Mouse (Mus musculus) heart, adult 2 months (tissue): Measurements from ENCODE around the gene Ticam1.

Experiments
- CTCF ChIP-seq: fragments of 200-600 bp; IDR thresholded peaks from 2 replicates; pipeline ENCODE4 v1.8.1; 2022; ENCODE audit warnings: antibody characterized with exemption, mild to moderate bottlenecking, moderate library complexity
- EP300 ChIP-seq: fragments of 200-500 bp; IDR thresholded peaks from 2 replicates; pipeline ENCODE4 v1.6.1; 2011; ENCODE audit warnings: low read depth, low read length, control low read depth; ENCODE audit not compliant: insufficient read depth
- POLR2A ChIP-seq: fragments of 200-500 bp; IDR thresholded peaks from 2 replicates; pipeline ENCODE4 v1.6.1; 2011; ENCODE audit warnings: mild to moderate bottlenecking, low read depth, low read length, control low read depth; ENCODE audit not compliant: insufficient read depth

DNA sequence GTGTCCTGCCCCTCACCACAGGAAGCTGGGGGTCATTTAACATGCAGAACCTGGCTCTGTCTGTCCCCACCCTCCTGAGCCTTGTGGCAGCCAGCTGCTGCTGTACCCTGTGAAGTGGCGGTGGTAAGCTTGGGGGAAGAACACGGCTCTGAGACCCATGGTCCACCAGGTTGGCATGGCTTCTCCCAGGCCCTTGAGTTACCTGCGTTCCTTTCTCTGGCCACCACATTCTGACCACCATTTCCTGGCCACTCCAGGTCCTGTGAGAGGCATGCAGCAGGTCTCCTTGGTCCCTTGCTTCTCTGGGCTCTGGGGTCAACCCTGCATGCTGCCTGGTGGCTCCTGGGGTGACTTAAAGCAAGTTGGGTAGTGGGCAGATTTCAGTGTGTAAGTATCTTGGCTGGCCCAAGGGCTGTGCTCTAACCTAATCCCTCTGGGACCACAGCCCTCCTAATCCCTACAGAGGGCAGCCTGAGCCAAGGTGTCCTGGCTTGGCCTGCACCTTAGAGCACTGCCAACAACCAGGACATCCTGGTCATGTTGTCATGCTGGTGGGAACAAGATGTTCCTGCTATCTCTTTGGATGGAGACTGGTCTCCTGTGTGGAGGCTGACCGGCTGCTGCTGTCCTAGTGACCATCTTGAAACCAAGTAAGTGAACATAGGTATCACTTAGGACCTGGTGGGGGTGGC lies 16.1 kb upstream of the Ticam1 start, which contains the start of gene Plin3:
- TF ChIP-seq POLR2A = peak; percentile 33; the same call in 1 of the 2 replicates
- no peak for TF ChIP-seq CTCF
- TF ChIP-seq EP300 = peak; percentile 100
